Mouse (Mus musculus) kidney, postnatal 10 days (tissue): Measurements from ENCODE around the gene Cad.
"Not testable (repeated sequence)": the region's sequence is repeated elsewhere in the genome, so short reads cannot be mapped to it uniquely, and the experiment has no call there.

Experiments used
- DNase-seq: peaks from one replicate; pipeline ENCODE4 v3.0.0; 2021; ENCODE audit warnings: mixed read lengths

Gene Cad

GRCm38 (mm10) chr5:31054261-31055215 is at the start of gene Cad:
Cad (plus strand) TSS chr5:31054780.
- peak; percentile 97 for DNase-seq

- peak; percentile 18 for DNase-seq
These were observed 41.8 kb upstream of the Cad start for GRCm38 (mm10) chr5:31012737-31013136.

- DNase-seq, result no peak
These were observed 38.7 kb upstream of the Cad start for GRCm38 (mm10) chr5:31015913-31016312.

GRCm38 (mm10) chr5:31021790-31022189 is 32.8 kb upstream of the Cad start:
- DNase-seq, result not testable (repeated sequence)

- DNase-seq, result no peak
These were observed 31.9 kb upstream of the Cad start for GRCm38 (mm10) chr5:31022690-31023089.

GRCm38 (mm10) chr5:31023254-31023653 is 31.3 kb upstream of the Cad start:
- no peak for DNase-seq

GRCm38 (mm10) chr5:31024641-31025040 is 29.9 kb upstream of the Cad start:
- DNase-seq, result no peak

GRCm38 (mm10) chr5:31030926-31031325 is 23.7 kb upstream of the Cad start:
- no peak for DNase-seq

GRCm38 (mm10) chr5:31031508-31031907 is 23.1 kb upstream of the Cad start:
- DNase-seq, result no peak

GRCm38 (mm10) chr5:31034669-31035068 is 19.9 kb upstream of the Cad start:
- no peak for DNase-seq

- not testable (repeated sequence) for DNase-seq
These were observed 18.0 kb upstream of the Cad start for GRCm38 (mm10) chr5:31036556-31036955.

GRCm38 (mm10) chr5:31038171-31038845 is 16.3 kb upstream of the Cad start:
- DNase-seq, result no peak

- no peak for DNase-seq
These were observed 8.2 kb upstream of the Cad start for GRCm38 (mm10) chr5:31046416-31046815.

- no peak for DNase-seq
These were observed 7.5 kb upstream of the Cad start for GRCm38 (mm10) chr5:31047074-31047473.

- DNase-seq, result peak; percentile 99
These were observed 6.5 kb upstream of the Cad start, which contains the start of gene Atraid for GRCm38 (mm10) chr5:31047848-31048762. Atraid (plus strand) TSS chr5:31048312.

GRCm38 (mm10) chr5:31048763-31049641 is 5.6 kb upstream of the Cad start, which contains the start of gene Slc5a6:
Slc5a6 (minus strand) TSS chr5:31048924.
- DNase-seq, result peak; percentile 59

GRCm38 (mm10) chr5:31050427-31050826 is 4.2 kb upstream of the Cad start:
- no peak for DNase-seq

- DNase-seq, result not testable (repeated sequence)
These were observed 852 bp upstream of the Cad start for GRCm38 (mm10) chr5:31053728-31054127.

GRCm38 (mm10) chr5:31055216-31056140 is 898 bp downstream of the Cad start:
- no peak for DNase-seq

- no peak for DNase-seq
These were observed 15.2 kb downstream of the Cad start for GRCm38 (mm10) chr5:31069810-31070209.
